Mouse (Mus musculus): ENCODE data around the gene Ddc. TPM values are rescaled to one million over a fixed set of nuclear protein-coding genes. Genes with fewer than 3 reads are reported as not detected.

Ddc gene
- 7.2 and 13.6 TPM in 2 replicates for total RNA-seq (2014; rRNA removed)
- 5.6 and 8.6 TPM in 2 replicates for polyA plus RNA-seq (2015; fragmentation: Nextera tagmentation; extraction: Ambion mirVana)

DNA sequence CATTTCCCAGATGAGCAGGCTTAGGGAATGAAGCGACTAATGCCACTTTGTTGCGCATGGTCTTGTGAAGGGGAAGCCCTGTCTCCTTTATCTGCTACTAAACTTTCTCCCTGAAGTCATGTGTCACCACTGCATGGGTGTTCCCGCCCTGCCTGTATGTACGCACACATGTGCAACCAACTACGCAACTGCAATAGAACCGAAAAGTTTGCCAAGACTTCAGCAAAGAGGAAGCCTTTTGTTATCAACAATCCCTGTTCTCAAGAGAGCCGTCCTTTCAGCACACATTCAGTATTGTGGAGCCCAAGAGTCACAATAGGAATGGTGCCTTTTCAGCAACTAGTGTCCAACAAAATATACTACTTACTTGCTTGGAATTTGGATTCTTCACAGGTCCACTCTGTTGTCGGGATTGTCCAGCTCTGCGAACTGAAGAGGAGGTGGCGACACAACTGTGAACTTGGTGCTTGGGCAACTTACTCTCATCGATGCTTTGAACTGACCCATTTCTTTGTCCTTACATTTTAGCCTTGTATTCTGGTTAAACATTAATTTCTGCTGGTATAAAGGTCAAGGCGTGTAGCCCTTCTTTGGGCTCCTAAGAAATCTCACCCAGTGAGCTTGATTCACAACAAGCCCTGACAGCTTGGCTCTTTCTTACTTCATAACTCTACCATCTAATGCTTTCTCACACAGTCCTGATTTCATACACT is at the start of gene Ddc:
Gene Ddc (minus strand): TSS at position 500 of the 713 bp plus-strand sequence.
- Histone ChIP-seq H3K4me2 (ENCODE audit: low read depth) (no peak within 1 kb of the TSS), H3K9ac (no peak within 1 kb of the TSS), H3K4me3 (ENCODE audit: low read depth, low read length) (no peak within 1 kb of the TSS), H3K27ac (ENCODE audit: low read depth, low read length) (no peak within 1 kb of the TSS), H3K36me3 (ENCODE audit: insufficient read depth) (no peaks in the 10 kb centered on the region), H3K4me1 (ENCODE audit: insufficient read depth) (no peaks in the 10 kb centered on the region), H3K9me3 (ENCODE audit: low read length) (no peaks in the 10 kb centered on the region), H3K27me3 (ENCODE audit: insufficient read depth, low read length) (no peaks in the 10 kb centered on the region)
- no peak for ATAC-seq
- 80% methylated on average over 12 of the region's 12 CpGs for WGBS
- DNase-seq = no peak
- no peak for TF ChIP-seq CTCF (IDR thresholded peaks at IDR 0.05; ENCODE audit: low read depth)

DNA sequence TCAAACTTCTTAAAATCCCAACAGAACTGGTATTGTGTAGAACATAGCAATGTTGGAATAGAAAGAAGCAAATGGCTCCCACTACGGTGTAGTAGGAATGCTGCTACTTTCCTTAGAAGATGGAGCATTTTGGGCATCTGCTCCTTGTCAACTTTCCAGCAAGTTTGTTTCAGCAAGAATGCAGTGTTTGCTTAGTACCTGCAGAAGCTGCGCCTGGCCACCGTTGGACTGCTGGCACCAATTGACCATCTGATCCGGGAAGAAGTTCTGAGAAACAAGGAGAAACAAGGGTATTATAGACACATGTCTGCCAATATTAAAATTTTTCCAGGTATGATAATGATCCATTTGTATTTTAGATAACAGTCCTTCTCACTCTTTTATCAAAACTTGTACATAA is 47.8 kb upstream of the Ddc start:
- Histone ChIP-seq H3K9me3 (ENCODE audit: low read length) (no peaks in the 10 kb centered on the region), H3K4me3 (ENCODE audit: low read depth, low read length) (no peak overlapping the region), H3K27me3 (ENCODE audit: insufficient read depth, low read length) (no peaks in the 10 kb centered on the region), H3K9ac (no peak overlapping the region), H3K4me2 (ENCODE audit: low read depth) (no peak overlapping the region), H3K4me1 (ENCODE audit: insufficient read depth) (no peaks in the 10 kb centered on the region), H3K36me3 (ENCODE audit: insufficient read depth) (no peaks in the 10 kb centered on the region), H3K27ac (ENCODE audit: low read depth, low read length) (no peak overlapping the region)
- DNase-seq (no peak), ATAC-seq (no peak)
- TF ChIP-seq CTCF (IDR thresholded peaks at IDR 0.05; ENCODE audit: low read depth) = no peak
- 93% methylated on average over 4 of the region's 4 CpGs for WGBS

DNA sequence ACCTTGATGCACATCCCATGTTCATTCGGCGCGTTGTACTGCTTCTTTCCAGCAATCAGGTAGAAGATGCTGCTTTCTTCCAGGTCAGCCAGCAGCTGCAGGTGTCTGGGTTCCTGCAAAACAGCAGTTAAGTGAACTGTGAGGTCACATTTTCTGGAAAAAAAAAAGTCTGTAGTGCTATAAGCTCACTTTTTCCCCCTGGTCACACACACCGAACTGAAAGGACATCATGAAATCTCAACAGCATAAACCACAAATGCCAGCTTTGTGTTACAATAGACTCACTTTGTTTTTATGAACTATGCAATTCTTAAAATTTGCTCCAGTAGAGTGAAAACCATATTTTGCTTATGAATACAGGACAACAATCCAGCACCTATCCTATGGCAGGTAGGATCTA is 46.9 kb upstream of the Ddc start:
- Histone ChIP-seq H3K9me3 (ENCODE audit: low read length) (no peaks in the 10 kb centered on the region), H3K9ac (no peak overlapping the region), H3K4me1 (ENCODE audit: insufficient read depth) (no peaks in the 10 kb centered on the region), H3K4me3 (ENCODE audit: low read depth, low read length) (no peak overlapping the region), H3K27me3 (ENCODE audit: insufficient read depth, low read length) (no peaks in the 10 kb centered on the region), H3K27ac (ENCODE audit: low read depth, low read length) (no peak overlapping the region), H3K36me3 (ENCODE audit: insufficient read depth) (no peaks in the 10 kb centered on the region), H3K4me2 (ENCODE audit: low read depth) (no peak overlapping the region)
- DNase-seq (no peak), ATAC-seq (no peak)
- WGBS = 96% methylated on average over 4 of the region's 4 CpGs
- no peak for TF ChIP-seq CTCF (IDR thresholded peaks at IDR 0.05; ENCODE audit: low read depth)

DNA sequence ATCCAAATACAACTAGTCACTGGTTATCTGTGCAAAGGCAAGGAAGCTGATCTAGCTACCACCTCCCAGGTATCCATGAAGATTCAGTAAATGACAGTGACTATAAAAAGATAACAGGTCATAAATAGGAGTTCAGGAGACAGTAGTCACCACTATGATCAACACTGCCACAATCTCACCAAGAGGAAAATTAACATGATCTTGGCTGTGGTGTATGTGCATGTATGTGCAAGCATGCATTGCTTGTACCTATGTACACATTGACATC is 46.1 kb upstream of the Ddc start:
- DNase-seq (no peak), ATAC-seq (no peak)
- no peak overlapping the region for H3K9ac ChIP-seq
- H3K27me3 ChIP-seq (ENCODE audit: insufficient read depth, low read length) = no peaks in the 10 kb centered on the region
- H3K27ac ChIP-seq (ENCODE audit: low read depth, low read length) = no peak overlapping the region
- no peak overlapping the region for H3K4me2 ChIP-seq (ENCODE audit: low read depth)
- H3K4me3 ChIP-seq (ENCODE audit: low read depth, low read length) = no peak overlapping the region
- no peaks in the 10 kb centered on the region for H3K4me1 ChIP-seq (ENCODE audit: insufficient read depth)
- H3K36me3 ChIP-seq (ENCODE audit: insufficient read depth) = no peaks in the 10 kb centered on the region
- no peak for TF ChIP-seq CTCF (IDR thresholded peaks at IDR 0.05; ENCODE audit: low read depth)
- H3K9me3 ChIP-seq (ENCODE audit: low read length) = no peaks in the 10 kb centered on the region

DNA sequence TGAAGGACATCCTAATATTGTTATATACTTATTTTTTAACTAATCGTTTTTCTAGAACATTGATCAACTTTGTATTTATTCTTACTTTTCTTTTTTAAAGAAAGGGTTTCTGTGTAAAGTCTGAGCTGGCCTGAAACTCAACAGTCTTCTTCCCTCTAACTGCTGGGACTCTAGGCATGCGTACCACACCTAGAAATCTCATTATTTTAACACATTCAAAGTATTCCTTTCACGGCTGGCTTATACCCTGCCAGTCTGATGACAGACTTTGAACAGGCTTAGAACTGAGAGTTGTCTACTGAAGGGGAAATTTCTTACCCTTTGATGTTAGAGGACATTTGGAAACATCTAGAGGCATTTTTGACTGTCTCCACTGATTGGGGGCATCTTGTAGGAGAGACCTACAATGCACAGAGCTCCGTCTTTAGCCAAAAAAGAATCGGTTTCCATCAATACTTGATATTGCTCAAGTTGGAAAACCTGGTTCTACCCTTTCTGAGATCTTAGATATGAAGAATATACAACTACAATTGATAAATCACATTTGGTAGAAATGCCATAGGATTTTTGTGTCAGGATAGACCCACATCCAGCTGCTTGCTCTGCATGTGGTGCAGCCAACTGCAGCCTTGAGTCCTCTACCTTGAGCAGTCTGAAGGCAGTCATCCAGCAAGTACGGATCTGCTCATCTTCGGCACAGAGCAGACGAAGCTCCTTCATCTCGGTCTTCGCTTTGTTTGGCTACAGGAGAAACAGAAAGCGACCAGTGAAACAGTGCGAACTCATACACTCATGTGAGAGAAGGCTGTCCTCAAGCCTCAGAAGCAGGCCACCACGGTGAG is 45.5 kb upstream of the Ddc start:
- TF ChIP-seq CTCF (IDR thresholded peaks at IDR 0.05; ENCODE audit: low read depth) = no peak
- 81% methylated on average over 13 of the region's 13 CpGs for WGBS
- no peak for ATAC-seq
- Histone ChIP-seq H3K9ac (no peak overlapping the region), H3K4me3 (ENCODE audit: low read depth, low read length) (no peak overlapping the region), H3K27me3 (ENCODE audit: insufficient read depth, low read length) (no peaks in the 10 kb centered on the region), H3K4me1 (ENCODE audit: insufficient read depth) (no peaks in the 10 kb centered on the region), H3K27ac (ENCODE audit: low read depth, low read length) (no peak overlapping the region), H3K9me3 (ENCODE audit: low read length) (no peaks in the 10 kb centered on the region), H3K4me2 (ENCODE audit: low read depth) (no peak overlapping the region), H3K36me3 (ENCODE audit: insufficient read depth) (no peaks in the 10 kb centered on the region)
- no peak for DNase-seq

DNA sequence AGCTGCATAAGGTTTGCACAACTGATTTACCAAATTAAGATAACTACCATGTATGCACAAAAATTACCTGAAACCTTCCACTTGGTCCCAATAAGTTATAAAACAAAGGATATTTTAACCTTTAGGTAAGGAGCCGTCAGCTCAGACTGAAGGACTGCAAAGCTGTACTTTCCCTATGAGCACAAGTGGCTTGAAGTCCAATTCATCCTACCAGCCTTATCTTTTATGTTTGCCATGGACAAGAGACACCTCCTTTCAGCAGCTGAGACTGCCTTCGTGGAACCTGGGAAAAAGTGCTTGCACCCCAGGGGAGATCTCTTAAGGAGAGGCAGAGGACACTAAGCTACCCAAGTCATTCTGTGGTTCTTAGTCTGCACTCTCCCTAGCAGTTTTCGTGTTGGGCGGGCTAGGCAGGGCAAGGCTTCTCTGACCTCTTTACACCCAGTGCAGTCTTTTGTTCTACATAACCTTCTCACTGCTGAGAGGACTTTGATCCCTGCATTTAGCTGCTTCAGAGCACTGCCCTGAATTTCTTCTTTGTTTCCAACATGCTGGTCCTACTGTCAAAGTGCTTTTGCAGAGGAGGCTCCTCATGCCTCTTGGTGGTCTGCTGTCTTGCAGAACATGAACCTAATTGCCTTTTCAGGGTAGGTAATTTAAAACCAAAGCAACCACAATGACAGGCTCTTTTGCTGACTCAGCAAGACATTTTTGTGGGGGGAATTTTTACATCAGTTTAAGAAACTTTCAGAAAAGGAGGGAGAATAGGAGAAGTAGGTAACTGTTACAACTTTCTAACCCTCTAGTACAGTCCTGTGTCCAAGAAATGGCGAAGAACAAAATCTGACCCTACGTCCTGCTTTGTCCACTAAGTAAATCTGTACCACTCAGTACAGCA is 44.6 kb upstream of the Ddc start:
- ATAC-seq = no peak
- H3K4me2 ChIP-seq (ENCODE audit: low read depth) = no peak overlapping the region
- 51% methylated on average over 6 of the region's 6 CpGs for WGBS

More for the DNA sequence above, 44.6 kb upstream of the Ddc start:
- Histone ChIP-seq H3K9me3 (ENCODE audit: low read length) (no peaks in the 10 kb centered on the region), H3K9ac (no peak overlapping the region), H3K4me1 (ENCODE audit: insufficient read depth) (no peaks in the 10 kb centered on the region), H3K27ac (ENCODE audit: low read depth, low read length) (no peak overlapping the region), H3K4me3 (ENCODE audit: low read depth, low read length) (no peak overlapping the region), H3K27me3 (ENCODE audit: insufficient read depth, low read length) (no peaks in the 10 kb centered on the region), H3K36me3 (ENCODE audit: insufficient read depth) (no peaks in the 10 kb centered on the region)
- DNase-seq = no peak
- TF ChIP-seq CTCF (IDR thresholded peaks at IDR 0.05; ENCODE audit: low read depth) = no peak

Measured in forebrain, postnatal 0 days (tissue).